Mouse (Mus musculus): ENCODE data around the gene Nrxn3. TPM values are rescaled to one million over a fixed set of nuclear protein-coding genes. Genes with fewer than 3 reads are reported as not detected.

Gene Nrxn3
- polyA plus RNA-seq, 1 experiment from 2014 or later, result 0.72 TPM

GRCm38 (mm10) chr12:89072436-89072835, 349.8 kb downstream of the Nrxn3 start:
- Histone ChIP-seq H3K4me2 (ENCODE audit: low read depth, low read length) (no peak overlapping the region), H3K4me1 (ENCODE audit: insufficient read depth) (no peaks in the 10 kb centered on the region), H3K9ac (replicated peaks) (no peak overlapping the region), H3K4me3 (ENCODE audit: low read depth, low read length) (no peak overlapping the region), H3K9me3 (ENCODE audit: low read length) (no peaks in the 10 kb centered on the region), H3K36me3 (replicated peaks; ENCODE audit: insufficient read depth, low read length) (no peaks in the 10 kb centered on the region), H3K27me3 (ENCODE audit: insufficient read depth, low read length) (no peaks in the 10 kb centered on the region), H3K27ac (ENCODE audit: low read depth) (no peak overlapping the region)
- no peak for TF ChIP-seq EP300 (IDR thresholded peaks at IDR 0.05; ENCODE audit: low read depth)
- no peak for TF ChIP-seq CTCF (IDR thresholded peaks at IDR 0.05; ENCODE audit: low read depth)
- DNase-seq (no peak), ATAC-seq (no peak)

GRCm38 (mm10) chr12:89073167-89073743, 350.6 kb downstream of the Nrxn3 start:
- WGBS (ENCODE audit: insufficient replicate concordance), result 51% methylated on average over 5 of the region's 5 CpGs
- Histone ChIP-seq H3K4me3 (ENCODE audit: low read depth, low read length) (no peak overlapping the region), H3K4me1 (ENCODE audit: insufficient read depth) (no peaks in the 10 kb centered on the region), H3K4me2 (ENCODE audit: low read depth, low read length) (no peak overlapping the region), H3K36me3 (replicated peaks; ENCODE audit: insufficient read depth, low read length) (no peaks in the 10 kb centered on the region), H3K27ac (ENCODE audit: low read depth) (no peak overlapping the region), H3K9me3 (ENCODE audit: low read length) (no peaks in the 10 kb centered on the region), H3K27me3 (ENCODE audit: insufficient read depth, low read length) (no peaks in the 10 kb centered on the region), H3K9ac (replicated peaks) (no peak overlapping the region)
- DNase-seq (no peak), ATAC-seq (no peak)
- TF ChIP-seq EP300 (IDR thresholded peaks at IDR 0.05; ENCODE audit: low read depth) (no peak), CTCF (IDR thresholded peaks at IDR 0.05; ENCODE audit: low read depth) (no peak)

- Histone ChIP-seq H3K4me2 (ENCODE audit: low read depth, low read length) (no peak overlapping the region), H3K4me3 (ENCODE audit: low read depth, low read length) (no peak overlapping the region), H3K9me3 (ENCODE audit: low read length) (no peaks in the 10 kb centered on the region), H3K9ac (replicated peaks) (no peak overlapping the region), H3K36me3 (replicated peaks; ENCODE audit: insufficient read depth, low read length) (no peaks in the 10 kb centered on the region), H3K4me1 (ENCODE audit: insufficient read depth) (no peaks in the 10 kb centered on the region), H3K27ac (ENCODE audit: low read depth) (no peak overlapping the region), H3K27me3 (ENCODE audit: insufficient read depth, low read length) (no peaks in the 10 kb centered on the region)
- WGBS (ENCODE audit: insufficient replicate concordance), result 50% methylated on average over 10 of the region's 10 CpGs
- TF ChIP-seq EP300 (IDR thresholded peaks at IDR 0.05; ENCODE audit: low read depth) (no peak), CTCF (IDR thresholded peaks at IDR 0.05; ENCODE audit: low read depth) (no peak)
- ATAC-seq (no peak), DNase-seq (no peak)
These were observed 352.0 kb downstream of the Nrxn3 start for GRCm38 (mm10) chr12:89074551-89075295.

GRCm38 (mm10) chr12:89093806-89094479, 371.3 kb downstream of the Nrxn3 start:
- no peak overlapping the region for H3K4me3 ChIP-seq (ENCODE audit: low read depth, low read length)
- H3K9ac ChIP-seq (replicated peaks), result no peak overlapping the region
- WGBS (ENCODE audit: insufficient replicate concordance), result 74% methylated on average over 8 of the region's 8 CpGs
- TF ChIP-seq EP300 (IDR thresholded peaks at IDR 0.05; ENCODE audit: low read depth) (no peak), CTCF (IDR thresholded peaks at IDR 0.05; ENCODE audit: low read depth) (no peak)
- no peak overlapping the region for H3K27ac ChIP-seq (ENCODE audit: low read depth)
- H3K36me3 ChIP-seq (replicated peaks; ENCODE audit: insufficient read depth, low read length), result no peaks in the 10 kb centered on the region
- no peak overlapping the region for H3K4me2 ChIP-seq (ENCODE audit: low read depth, low read length)
- DNase-seq, result no peak
- no peaks in the 10 kb centered on the region; the same call in 1 of the 2 replicates for H3K9me3 ChIP-seq (ENCODE audit: low read length)
- H3K4me1 ChIP-seq (ENCODE audit: insufficient read depth), result no peaks in the 10 kb centered on the region
- no peaks in the 10 kb centered on the region for H3K27me3 ChIP-seq (ENCODE audit: insufficient read depth, low read length)
- ATAC-seq, result no peak

- DNase-seq, result no peak
- no peak overlapping the region for H3K4me2 ChIP-seq (ENCODE audit: low read depth, low read length)
- 69% methylated on average over 2 of the region's 2 CpGs for WGBS (ENCODE audit: insufficient replicate concordance)
- TF ChIP-seq CTCF (IDR thresholded peaks at IDR 0.05; ENCODE audit: low read depth) (no peak), EP300 (IDR thresholded peaks at IDR 0.05; ENCODE audit: low read depth) (no peak)
- ATAC-seq, result no peak
- no peak overlapping the region for H3K4me3 ChIP-seq (ENCODE audit: low read depth, low read length)
- H3K4me1 ChIP-seq (ENCODE audit: insufficient read depth), result no peaks in the 10 kb centered on the region
- no peaks in the 10 kb centered on the region for H3K27me3 ChIP-seq (ENCODE audit: insufficient read depth, low read length)
- no peaks in the 10 kb centered on the region for H3K36me3 ChIP-seq (replicated peaks; ENCODE audit: insufficient read depth, low read length)
- H3K27ac ChIP-seq (ENCODE audit: low read depth), result no peak overlapping the region
- no peak overlapping the region for H3K9ac ChIP-seq (replicated peaks)
- H3K9me3 ChIP-seq (ENCODE audit: low read length), result no peaks in the 10 kb centered on the region; the same call in 1 of the 2 replicates
These were observed 374.9 kb downstream of the Nrxn3 start for GRCm38 (mm10) chr12:89097561-89097960.

- WGBS (ENCODE audit: insufficient replicate concordance), result 15% methylated on average over 9 of the region's 9 CpGs
- ATAC-seq, result no peak
- no peak for TF ChIP-seq EP300 (IDR thresholded peaks at IDR 0.05; ENCODE audit: low read depth)
- TF ChIP-seq CTCF (IDR thresholded peaks at IDR 0.05; ENCODE audit: low read depth), result peak; percentile 69
These were observed 383.5 kb downstream of the Nrxn3 start for GRCm38 (mm10) chr12:89106029-89106733.

More at GRCm38 (mm10) chr12:89106029-89106733, 383.5 kb downstream of the Nrxn3 start:
- Histone ChIP-seq H3K27me3 (ENCODE audit: insufficient read depth, low read length) (no peaks in the 10 kb centered on the region), H3K4me3 (ENCODE audit: low read depth, low read length) (no peak overlapping the region), H3K36me3 (replicated peaks; ENCODE audit: insufficient read depth, low read length) (no peaks in the 10 kb centered on the region), H3K27ac (ENCODE audit: low read depth) (no peak overlapping the region), H3K4me2 (ENCODE audit: low read depth, low read length) (no peak overlapping the region), H3K9me3 (ENCODE audit: low read length) (no peaks in the 10 kb centered on the region), H3K4me1 (ENCODE audit: insufficient read depth) (no peaks in the 10 kb centered on the region), H3K9ac (replicated peaks) (no peak overlapping the region)
- peak; percentile 40 for DNase-seq

All from liver, postnatal 0 days (tissue).